Mouse (Mus musculus) lung, postnatal 0 days (tissue): ENCODE measurements at regions not wholly inside any gene's neighbourhood (a gene's known extent, or its start where the extent isn't known, plus 50 kb on each side); places are given as distances from the start of the nearest gene placed in this dataset.

Experiments used
- CTCF ChIP-seq: IDR thresholded peaks from 2 replicates; pipeline ENCODE4 v1.5.1; 2016; ENCODE audit warnings: antibody characterized with exemption, mild to moderate bottlenecking
- EP300 ChIP-seq: IDR thresholded peaks from 2 replicates; pipeline ENCODE4 v1.6.1; 2016; ENCODE audit warnings: antibody characterized with exemption, mild to moderate bottlenecking, control low read depth

DNA sequence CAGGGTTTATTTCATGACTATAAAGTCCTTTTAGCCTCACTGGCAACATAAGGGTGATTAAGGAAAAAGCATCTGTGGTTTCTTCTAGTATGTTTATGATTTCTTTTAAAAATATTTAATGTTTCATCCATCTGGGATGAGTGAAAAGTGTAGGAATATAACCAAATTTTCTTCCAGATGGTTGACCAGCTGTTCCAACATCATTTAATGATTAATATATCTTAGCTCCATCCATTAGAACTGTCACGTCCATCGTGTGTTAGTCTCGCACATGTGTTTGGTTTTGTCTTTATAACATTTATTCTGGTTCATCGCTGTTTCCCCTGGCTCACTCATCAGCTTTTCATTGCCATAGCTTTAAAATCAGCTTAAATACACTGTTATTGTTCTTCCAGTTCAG, 200.6 kb downstream of the Ktn1 start:
- TF ChIP-seq CTCF (no peak), EP300 (no peak)
